Mouse (Mus musculus) embryonic facial prominence, embryonic 11.5 days (tissue): ENCODE data around the gene Casp6. TPM values are rescaled to one million over a fixed set of nuclear protein-coding genes. Genes with fewer than 3 reads are reported as not detected.
A peak's percentile ranks its signal among the peaks of the same experiment; 100 is the strongest.

ENCODE experiments used
- ATAC-seq: fragments of 200-750 bp; cut with Nextera tagmentation; replicated peaks from 2 replicates; pipeline ENCODE4 v1.8.0; 2017; ENCODE audit warnings: low read depth; ENCODE audit not compliant: insufficient number of reproducible peaks, low FRiP score, low TSS enrichment
- DNase-seq: peaks from one replicate; pipeline ENCODE4 v3.0.0-alpha.2; 2015; ENCODE audit warnings: low spot score
- H3K27ac ChIP-seq: fragments of 300-500 bp; sonication (generic); replicated peaks from 2 replicates; pipeline ENCODE4 v1.5.1; 2014; ENCODE audit warnings: mild to moderate bottlenecking, low read depth, low read length, control low read depth
- H3K27me3 ChIP-seq: fragments of 300-500 bp; sonication (generic); 2 replicates; pipeline ENCODE4 v1.6.1; 2014; ENCODE audit warnings: mild to moderate bottlenecking, low read length, moderate library complexity, mixed read lengths; ENCODE audit not compliant: control insufficient read depth, insufficient read depth
- H3K36me3 ChIP-seq: fragments of 300-500 bp; sonication (generic); replicated peaks from 2 replicates; pipeline ENCODE4 v1.6.1; 2014; ENCODE audit warnings: low read depth, mild to moderate bottlenecking, low read length, moderate library complexity, mixed read lengths; ENCODE audit not compliant: control insufficient read depth, insufficient read depth
- H3K4me1 ChIP-seq: fragments of 300-500 bp; sonication (generic); 2 replicates; pipeline ENCODE4 v1.6.1; 2014; ENCODE audit warnings: low read length, mixed read lengths; ENCODE audit not compliant: control insufficient read depth, insufficient read depth
- H3K4me2 ChIP-seq: fragments of 300-500 bp; sonication (generic); 2 replicates; pipeline ENCODE4 v1.6.1; 2014; ENCODE audit warnings: low read depth, mild to moderate bottlenecking, control low read depth, low read length, moderate library complexity
- H3K4me3 ChIP-seq: fragments of 300-500 bp; sonication (generic); 2 replicates; pipeline ENCODE4 v1.5.1; 2014; ENCODE audit warnings: low read depth, low read length, control low read depth
- H3K9ac ChIP-seq: fragments of 300-500 bp; sonication (generic); replicated peaks from 2 replicates; pipeline ENCODE4 v1.6.1; 2014; ENCODE audit warnings: mild to moderate bottlenecking, control low read depth, low read length
- H3K9me3 ChIP-seq: fragments of 300-500 bp; sonication (generic); replicated peaks from 2 replicates; pipeline ENCODE4 v1.6.1; 2016; ENCODE audit warnings: mild to moderate bottlenecking, low read length, inconsistent platforms, mixed read lengths; ENCODE audit not compliant: control insufficient read depth
- WGBS: fragments of 180-500 bp; shearing (Covaris S2); extraction: QIAGEN DNeasy Blood & Tissue Kit; methylation state at CpG from one replicate; pipeline ENCODE4 v1.1.7; 2014; 5-methylcytosine and 5-hydroxymethylcytosine counted together
- polyA plus RNA-seq: library from polyadenylated mRNA; unstranded; fragments of >200 nt; fragmentation: Nextera tagmentation; extraction: Ambion mirVana; gene quantifications from 2 replicates; pipeline ENCODE4 v1.2.1, GENCODE M21; 2014

The Casp6 gene
- 111 and 119 TPM in 2 replicates for polyA plus RNA-seq

DNA sequence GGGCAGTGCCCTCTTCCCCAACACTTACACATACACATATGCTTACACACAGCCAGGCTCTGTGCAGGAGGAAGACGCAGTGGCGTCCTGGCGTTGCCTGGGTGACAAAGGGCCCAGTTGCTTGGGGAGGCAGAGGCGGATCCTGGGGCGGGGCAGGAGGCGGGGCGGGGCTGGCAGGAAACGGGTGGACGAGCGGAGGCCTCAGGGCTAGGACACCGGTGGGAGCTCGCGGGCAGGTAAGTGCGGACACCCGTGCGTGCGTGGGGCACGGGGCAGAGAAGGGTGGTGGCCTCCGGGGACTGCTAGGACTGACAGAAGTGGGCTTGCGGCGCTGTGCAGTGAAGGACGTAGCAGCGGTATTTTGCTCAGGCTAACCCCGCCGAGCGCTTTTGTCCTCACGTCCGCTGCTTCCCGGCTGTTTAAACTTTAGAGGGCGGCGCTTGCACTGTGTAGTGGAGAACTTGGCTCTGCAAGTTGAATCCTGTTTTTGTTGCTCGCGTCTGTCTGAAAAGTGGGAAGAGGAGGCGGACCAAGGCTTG is at the start of gene Casp6:
Casp6 (plus strand) TSS at position 155 of the 539 bp plus-strand sequence.
- Histone ChIP-seq H3K27ac (0 out of 2 replicates have a peak within 1 kb of the TSS, but pooled peaks have one; percentile 5), H3K4me1 (no peaks in the 10 kb centered on the region), H3K9ac (peak within 1 kb of the TSS; percentile 78), H3K4me2 (peak within 1 kb of the TSS; percentile 58), H3K36me3 (no peaks in the 10 kb centered on the region), H3K9me3 (no peaks in the 10 kb centered on the region), H3K27me3 (no peaks in the 10 kb centered on the region), H3K4me3 (peak within 1 kb of the TSS; percentile 70)
- ATAC-seq (peak; percentile 92), DNase-seq (peak; percentile 88)
- WGBS = under 1% methylated on average over 34 of the region's 34 CpGs

DNA sequence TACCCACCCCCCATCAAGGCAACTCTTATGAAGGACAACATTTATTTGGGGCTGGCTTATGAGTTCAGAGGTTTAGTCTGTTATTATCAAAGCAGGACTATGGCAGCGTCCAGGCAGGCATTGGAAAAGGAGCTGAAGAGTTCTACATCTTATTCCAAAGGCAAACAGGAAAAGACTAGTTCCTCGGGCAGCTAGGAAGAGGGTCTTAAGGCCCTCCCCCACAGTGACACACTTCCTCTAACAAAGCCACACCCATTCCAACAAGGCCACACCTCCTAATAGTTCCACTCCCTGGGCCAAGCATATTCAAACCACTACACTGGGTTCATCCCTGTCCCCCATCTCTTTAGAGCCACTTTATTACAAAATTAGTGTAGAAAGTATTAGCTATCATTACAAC is 38.6 kb upstream of the Casp6 start:
- Histone ChIP-seq H3K36me3 (no peaks in the 10 kb centered on the region), H3K9ac (no peak overlapping the region), H3K4me3 (no peak overlapping the region), H3K27ac (no peak overlapping the region), H3K4me1 (no peaks in the 10 kb centered on the region), H3K9me3 (no peaks in the 10 kb centered on the region), H3K4me2 (no peak overlapping the region), H3K27me3 (no peaks in the 10 kb centered on the region)
- DNase-seq (no peak), ATAC-seq (no peak)
- 84% methylated on average over 2 of the region's 2 CpGs for WGBS

DNA sequence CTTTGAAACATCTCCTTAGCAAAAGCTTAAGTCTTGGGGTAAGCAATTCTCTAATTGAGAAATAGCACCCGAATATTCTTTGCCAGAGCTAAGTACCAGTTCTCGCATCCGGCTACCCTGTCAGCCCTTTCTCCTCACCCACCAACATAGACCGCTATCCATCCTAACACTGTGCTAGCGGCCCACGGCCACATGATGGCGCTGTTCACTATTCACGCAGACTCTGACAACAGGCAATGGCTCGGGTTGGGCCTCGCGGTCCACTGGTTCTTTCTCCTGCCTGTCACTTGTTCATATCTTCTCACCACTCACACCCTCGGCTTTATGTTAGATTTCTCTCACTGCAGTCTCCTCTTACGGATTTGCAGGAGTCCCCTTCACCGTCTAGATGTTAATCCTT is 37.5 kb upstream of the Casp6 start:
- 48% methylated on average over 14 of the region's 14 CpGs for WGBS

DNA sequence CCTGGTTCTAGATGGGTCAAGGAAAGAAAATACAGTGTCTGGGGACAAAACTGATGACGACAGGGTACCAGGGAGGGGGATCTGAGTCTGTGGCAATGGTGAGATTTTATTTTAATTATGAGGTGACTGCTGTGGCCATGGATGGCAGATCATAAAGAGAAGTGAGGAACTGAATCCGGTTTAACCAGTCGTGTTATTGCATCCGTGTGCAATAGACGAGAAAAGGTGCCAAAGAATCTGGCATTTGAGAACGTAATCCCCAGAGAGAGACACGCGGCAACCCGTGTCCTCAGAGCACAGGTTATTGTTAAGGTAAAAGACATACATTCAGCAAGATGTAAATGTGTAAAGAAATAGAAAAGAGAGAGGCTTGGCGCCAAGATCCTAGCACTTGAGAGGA is 23.9 kb upstream of the Casp6 start:
- Histone ChIP-seq H3K4me2 (no peak overlapping the region), H3K27ac (no peak overlapping the region), H3K4me1 (no peaks in the 10 kb centered on the region), H3K9me3 (no peaks in the 10 kb centered on the region), H3K4me3 (no peak overlapping the region), H3K27me3 (no peaks in the 10 kb centered on the region), H3K36me3 (no peaks in the 10 kb centered on the region), H3K9ac (no peak overlapping the region)
- DNase-seq (no peak), ATAC-seq (no peak)
- 91% methylated on average over 10 of the region's 10 CpGs for WGBS

More for the DNA sequence above, 37.5 kb upstream of the Casp6 start:
- Histone ChIP-seq H3K4me2 (no peak overlapping the region), H3K27ac (no peak overlapping the region), H3K4me1 (no peaks in the 10 kb centered on the region), H3K9ac (no peak overlapping the region), H3K9me3 (no peaks in the 10 kb centered on the region), H3K4me3 (no peak overlapping the region), H3K36me3 (no peaks in the 10 kb centered on the region), H3K27me3 (no peaks in the 10 kb centered on the region)
- ATAC-seq (no peak), DNase-seq (peak; percentile 31)

DNA sequence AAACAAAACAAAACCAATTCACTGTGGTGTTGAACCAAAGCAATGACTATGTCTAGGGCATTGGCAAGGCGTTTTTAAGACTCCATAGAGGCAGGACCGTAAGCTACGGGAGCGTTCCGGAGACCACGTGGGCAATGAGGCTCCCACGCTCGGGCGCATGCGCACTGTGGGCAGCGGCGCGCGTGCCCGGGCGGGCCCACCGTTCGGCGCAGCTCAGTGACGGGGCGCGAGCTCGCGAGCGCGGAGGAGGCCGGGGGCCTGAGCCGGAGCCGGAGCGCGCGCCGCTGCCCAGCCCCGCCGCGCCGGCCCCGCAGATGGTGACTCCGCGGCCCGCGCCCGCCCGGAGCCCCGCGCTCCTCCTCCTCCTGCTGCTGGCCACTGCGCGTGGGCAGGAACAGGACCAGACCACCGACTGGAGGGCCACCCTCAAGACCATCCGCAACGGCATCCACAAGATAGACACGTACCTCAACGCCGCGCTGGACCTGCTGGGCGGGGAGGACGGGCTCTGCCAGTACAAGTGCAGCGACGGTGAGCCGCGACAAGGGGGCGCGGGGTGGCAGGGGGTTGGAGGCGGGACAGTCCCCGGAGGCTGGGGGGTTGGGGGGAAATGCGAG is 22.7 kb upstream of the Casp6 start, which contains the start of gene Pla2g12a:
Pla2g12a (plus strand) TSS at position 202 of the 617 bp plus-strand sequence.
- H3K27me3 ChIP-seq = no peaks in the 10 kb centered on the region
- H3K27ac ChIP-seq = 0 out of 2 replicates have a peak within 1 kb of the TSS, but pooled peaks have one; percentile 35
- H3K4me2 ChIP-seq = peak within 1 kb of the TSS; percentile 77
- H3K9ac ChIP-seq = peak within 1 kb of the TSS; percentile 58
- H3K9me3 ChIP-seq = no peaks in the 10 kb centered on the region
- no peaks in the 10 kb centered on the region for H3K36me3 ChIP-seq
- peak within 1 kb of the TSS; percentile 67 for H3K4me3 ChIP-seq
- ATAC-seq (peak; percentile 92), DNase-seq (peak; percentile 94)
- under 1% methylated on average over 50 of the region's 66 CpGs for WGBS
- no peaks in the 10 kb centered on the region for H3K4me1 ChIP-seq

DNA sequence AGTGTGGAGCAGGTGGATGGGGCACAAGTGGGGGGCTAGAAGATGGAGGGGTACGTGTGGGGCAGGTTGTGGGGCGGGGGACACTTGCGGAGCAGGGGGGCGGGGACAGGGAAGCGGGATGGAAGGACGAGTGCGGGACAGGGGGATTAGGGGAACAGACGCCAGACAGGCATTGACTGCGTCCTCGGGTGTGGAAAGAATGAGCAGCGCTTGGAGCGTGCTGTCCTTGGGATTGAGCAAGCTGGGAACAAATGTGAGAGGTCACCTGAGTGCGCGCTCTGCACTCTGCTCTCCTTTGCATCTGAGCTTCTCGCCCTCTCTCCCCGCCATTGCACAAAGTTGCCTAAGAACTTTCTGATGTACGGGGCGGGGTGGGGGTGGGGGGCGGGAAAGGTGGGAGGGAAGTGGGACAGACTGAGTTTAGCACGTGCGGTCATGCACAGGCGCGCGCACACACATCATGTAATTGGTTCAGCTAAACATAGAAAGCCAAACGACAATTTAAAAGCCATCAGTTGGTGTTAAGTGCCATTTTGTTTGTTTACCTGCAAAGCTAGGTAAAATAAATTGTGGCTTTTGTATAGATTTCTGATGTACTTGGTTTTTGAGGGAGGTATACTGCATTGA is 22.0 kb upstream of the Casp6 start:
- peak; percentile 59 for DNase-seq
- H3K4me3 ChIP-seq = peak overlapping the region; percentile 67
- no peaks in the 10 kb centered on the region for H3K9me3 ChIP-seq
- peak overlapping the region; percentile 77 for H3K4me2 ChIP-seq
- no peaks in the 10 kb centered on the region for H3K27me3 ChIP-seq
- ATAC-seq = peak; percentile 73
- no peaks in the 10 kb centered on the region for H3K4me1 ChIP-seq
- no peaks in the 10 kb centered on the region for H3K36me3 ChIP-seq
- no peak overlapping the region for H3K27ac ChIP-seq
- WGBS = under 1% methylated on average over 25 of the region's 25 CpGs
- H3K9ac ChIP-seq = peak overlapping the region; percentile 58

DNA sequence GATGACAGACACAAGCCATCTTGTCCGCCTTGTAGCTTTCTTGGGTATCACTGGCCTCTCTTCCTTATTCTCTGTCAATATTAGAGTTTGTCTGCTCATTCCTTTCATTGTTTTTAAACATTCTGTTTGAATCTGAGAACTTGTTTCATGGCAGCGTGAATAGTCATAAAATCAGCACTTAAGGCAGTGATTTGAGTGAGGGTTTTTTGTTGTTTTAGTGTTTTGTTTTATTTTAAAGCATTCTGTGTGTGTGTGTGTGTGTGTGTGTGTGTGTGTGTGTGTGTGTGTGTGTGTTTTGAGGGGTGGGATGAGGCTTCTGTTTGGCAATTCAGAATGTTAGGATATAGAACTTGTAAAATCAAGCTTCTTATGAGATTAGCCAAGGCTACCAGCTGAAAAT is 21.3 kb upstream of the Casp6 start:
- no peak for ATAC-seq
- H3K4me2 ChIP-seq = no peak overlapping the region
- no peak overlapping the region for H3K4me3 ChIP-seq

More for the DNA sequence above, 21.3 kb upstream of the Casp6 start:
- Histone ChIP-seq H3K9ac (no peak overlapping the region), H3K27me3 (no peaks in the 10 kb centered on the region), H3K36me3 (no peaks in the 10 kb centered on the region), H3K4me1 (no peaks in the 10 kb centered on the region), H3K9me3 (no peaks in the 10 kb centered on the region), H3K27ac (no peak overlapping the region)
- no peak for DNase-seq
- WGBS = 85% methylated on average over 2 of the region's 2 CpGs
